Mouse (Mus musculus) hindbrain, embryonic 14.5 days (tissue): ENCODE results near the gene Nfatc3. TPM values are rescaled to one million over a fixed set of nuclear protein-coding genes. Genes with fewer than 3 reads are reported as not detected.

Source experiments
- ATAC-seq: fragments of 200-750 bp; cut with Nextera tagmentation; 2 replicates; pipeline ENCODE4 v1.8.0; 2017; ENCODE audit warnings: moderate number of reproducible peaks, mild to moderate bottlenecking, moderate TSS enrichment, moderate library complexity; ENCODE audit not compliant: low FRiP score
- DNase-seq: peaks from one replicate; pipeline ENCODE4 v3.0.0-alpha.2; 2015; ENCODE audit warnings: low spot score
- H3K27ac ChIP-seq: fragments of 300-500 bp; sonication (generic); 2 replicates; pipeline ENCODE4 v1.5.1; 2014; ENCODE audit warnings: mild to moderate bottlenecking, moderate library complexity
- H3K27me3 ChIP-seq: fragments of 300-500 bp; sonication (generic); 2 replicates; pipeline ENCODE4 v1.6.1; 2014; ENCODE audit warnings: mild to moderate bottlenecking, low read length, mixed read lengths; ENCODE audit not compliant: control insufficient read depth, insufficient read depth
- H3K36me3 ChIP-seq: fragments of 300-500 bp; sonication (generic); replicated peaks from 2 replicates; pipeline ENCODE4 v1.6.1; 2014; ENCODE audit not compliant: control insufficient read depth, insufficient read depth
- H3K4me1 ChIP-seq: fragments of 300-500 bp; sonication (generic); replicated peaks from 2 replicates; pipeline ENCODE4 v1.6.1; 2014; ENCODE audit warnings: antibody characterized with exemption, low read length, mixed read lengths; ENCODE audit not compliant: control insufficient read depth, insufficient read depth
- H3K4me2 ChIP-seq: fragments of 300-500 bp; sonication (generic); replicated peaks from 2 replicates; pipeline ENCODE4 v1.6.1; 2014; ENCODE audit warnings: mild to moderate bottlenecking, moderate library complexity
- H3K4me3 ChIP-seq: fragments of 300-500 bp; sonication (generic); replicated peaks from 2 replicates; pipeline ENCODE4 v1.5.1; 2014; ENCODE audit warnings: mild to moderate bottlenecking, low read length
- H3K9ac ChIP-seq: fragments of 300-500 bp; sonication (generic); 2 replicates; pipeline ENCODE4 v1.6.1; 2014
- H3K9me3 ChIP-seq: fragments of 300-500 bp; sonication (generic); 2 replicates; pipeline ENCODE4 v1.6.1; 2016; ENCODE audit warnings: low read length; ENCODE audit not compliant: control insufficient read depth
- WGBS: fragments of 180-500 bp; shearing (Covaris S2); extraction: QIAGEN DNeasy Blood & Tissue Kit; methylation state at CpG from one replicate; pipeline ENCODE4 v1.1.7; 2014; 5-methylcytosine and 5-hydroxymethylcytosine counted together
- polyA plus RNA-seq: library from polyadenylated mRNA; unstranded; fragments of >200 nt; fragmentation: Nextera tagmentation; extraction: Ambion mirVana; gene quantifications from 2 replicates; pipeline ENCODE4 v1.2.1, GENCODE M21; 2014

The Nfatc3 gene
- polyA plus RNA-seq, 1 experiment from 2014 or later = 2.6 TPM

- WGBS = 84% methylated on average over 4 of the region's 4 CpGs
- Histone ChIP-seq H3K4me2 (no peak overlapping the region), H3K36me3 (peaks cover 32% of the 10 kb centered on the region; the same call in 1 of the 2 replicates), H3K4me3 (no peak overlapping the region), H3K27ac (no peak overlapping the region), H3K27me3 (no peaks in the 10 kb centered on the region), H3K9ac (no peak overlapping the region), H3K9me3 (no peaks in the 10 kb centered on the region), H3K4me1 (no peaks in the 10 kb centered on the region)
- DNase-seq = no peak
- ATAC-seq = no peak
Observed at GRCm38 (mm10) chr8:106039605-106040004, 19.0 kb upstream of the Nfatc3 start.

GRCm38 (mm10) chr8:106040218-106040617 is 18.4 kb upstream of the Nfatc3 start:
- H3K4me1 ChIP-seq = no peaks in the 10 kb centered on the region
- H3K27me3 ChIP-seq = no peaks in the 10 kb centered on the region
- no peaks in the 10 kb centered on the region for H3K9me3 ChIP-seq
- no peak overlapping the region for H3K9ac ChIP-seq
- peaks cover 34% of the 10 kb centered on the region; the same call in 1 of the 2 replicates for H3K36me3 ChIP-seq
- no peak overlapping the region for H3K27ac ChIP-seq
- ATAC-seq = no peak
- no peak overlapping the region for H3K4me3 ChIP-seq
- 87% methylated on average over 4 of the region's 4 CpGs for WGBS
- DNase-seq = no peak
- H3K4me2 ChIP-seq = no peak overlapping the region

DNA sequence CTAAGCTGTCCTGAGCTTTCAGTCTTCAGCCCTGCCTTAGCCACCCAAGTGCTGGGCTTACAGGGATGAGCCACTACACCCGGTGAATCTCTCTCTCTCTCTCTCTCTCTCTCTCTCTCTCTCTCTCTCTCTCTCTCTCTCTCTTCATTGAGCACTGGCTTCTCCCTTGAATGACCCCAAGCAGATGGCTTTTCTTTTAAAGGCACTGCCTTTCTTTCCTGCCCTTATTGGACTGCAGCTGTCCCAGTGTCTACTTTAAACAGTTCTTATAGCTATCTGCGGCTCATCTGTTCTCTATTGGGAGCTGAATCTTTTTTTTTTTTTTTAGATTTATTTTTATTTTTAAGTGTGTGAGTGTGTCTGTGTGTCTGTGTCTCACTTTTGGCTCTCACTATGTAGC is 15.6 kb upstream of the Nfatc3 start:
- WGBS = 62% methylated on average over 2 of the region's 2 CpGs
- Histone ChIP-seq H3K4me2 (no peak overlapping the region), H3K4me1 (no peaks in the 10 kb centered on the region), H3K27ac (no peak overlapping the region), H3K9me3 (no peaks in the 10 kb centered on the region), H3K36me3 (peaks cover 28% of the 10 kb centered on the region; the same call in 1 of the 2 replicates), H3K27me3 (no peaks in the 10 kb centered on the region), H3K4me3 (no peak overlapping the region), H3K9ac (no peak overlapping the region)
- ATAC-seq (no peak), DNase-seq (no peak)

DNA sequence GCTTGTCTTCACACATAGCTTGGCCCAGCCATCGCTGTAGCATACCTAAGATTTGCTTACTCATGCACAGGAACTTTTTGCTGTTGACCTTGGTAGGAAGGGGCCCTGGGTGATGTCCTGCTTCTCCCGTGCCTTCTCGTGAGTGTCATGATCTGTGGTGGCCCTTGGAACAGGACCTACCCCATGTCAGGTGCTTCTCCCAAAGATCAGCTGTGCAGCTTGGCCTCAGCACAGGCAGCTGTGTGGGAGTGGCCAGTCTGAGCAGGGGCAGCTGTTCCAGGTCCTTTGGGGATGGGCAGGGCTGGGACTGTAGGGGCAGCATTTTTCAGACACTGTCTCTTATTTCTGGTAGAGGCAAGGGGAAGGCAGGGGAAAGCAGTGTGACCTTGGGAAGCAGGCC is 14.5 kb upstream of the Nfatc3 start:
- H3K27ac ChIP-seq = no peak overlapping the region
- WGBS = 82% methylated on average over 3 of the region's 3 CpGs
- H3K9ac ChIP-seq = no peak overlapping the region
- no peak for DNase-seq
- peaks cover 36% of the 10 kb centered on the region for H3K36me3 ChIP-seq
- no peak overlapping the region for H3K4me3 ChIP-seq
- no peak for ATAC-seq
- no peak overlapping the region for H3K4me2 ChIP-seq
- H3K27me3 ChIP-seq = no peaks in the 10 kb centered on the region
- H3K9me3 ChIP-seq = no peaks in the 10 kb centered on the region
- H3K4me1 ChIP-seq = no peaks in the 10 kb centered on the region

DNA sequence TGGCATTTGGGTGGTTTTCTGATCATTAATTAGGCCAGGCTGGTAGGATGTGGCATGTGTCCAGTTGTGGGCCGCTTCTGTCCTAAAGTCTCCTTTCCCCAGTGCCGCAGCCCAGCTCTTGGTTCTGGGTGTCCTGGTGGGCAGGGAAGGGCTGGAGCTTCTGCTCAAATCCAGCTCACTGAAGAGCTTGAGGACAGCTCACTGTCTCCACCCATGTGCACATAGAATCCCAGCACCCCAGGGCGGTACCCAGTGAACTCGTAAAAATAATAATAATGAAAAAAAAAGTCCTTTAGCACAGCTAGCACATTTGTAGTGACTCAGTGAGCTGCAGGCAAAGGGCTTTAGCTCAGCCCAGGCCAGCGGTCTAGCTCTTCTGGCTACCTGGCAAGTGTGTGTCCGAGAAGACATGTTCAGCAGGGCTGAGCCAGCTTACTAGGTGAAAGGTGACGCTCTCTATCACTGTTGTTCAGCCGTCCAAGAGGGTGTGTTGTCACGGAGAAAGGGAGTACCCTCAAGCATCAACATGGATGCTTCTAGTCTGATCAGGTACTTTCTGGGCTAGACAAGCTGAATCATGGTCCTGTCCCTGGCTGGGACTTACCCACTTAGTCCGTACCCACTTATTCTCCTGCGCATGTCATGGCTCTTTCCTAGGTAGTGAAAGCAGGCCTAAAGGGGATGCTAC is 11.6 kb upstream of the Nfatc3 start:
- H3K9me3 ChIP-seq = no peaks in the 10 kb centered on the region
- H3K27ac ChIP-seq = no peak overlapping the region
- ATAC-seq (no peak), DNase-seq (no peak)
- 93% methylated on average over 11 of the region's 11 CpGs for WGBS
- no peak overlapping the region for H3K4me2 ChIP-seq
- H3K27me3 ChIP-seq = no peaks in the 10 kb centered on the region
- peaks cover 47% of the 10 kb centered on the region for H3K36me3 ChIP-seq
- H3K4me1 ChIP-seq = no peaks in the 10 kb centered on the region
- no peak overlapping the region for H3K9ac ChIP-seq
- H3K4me3 ChIP-seq = no peak overlapping the region

DNA sequence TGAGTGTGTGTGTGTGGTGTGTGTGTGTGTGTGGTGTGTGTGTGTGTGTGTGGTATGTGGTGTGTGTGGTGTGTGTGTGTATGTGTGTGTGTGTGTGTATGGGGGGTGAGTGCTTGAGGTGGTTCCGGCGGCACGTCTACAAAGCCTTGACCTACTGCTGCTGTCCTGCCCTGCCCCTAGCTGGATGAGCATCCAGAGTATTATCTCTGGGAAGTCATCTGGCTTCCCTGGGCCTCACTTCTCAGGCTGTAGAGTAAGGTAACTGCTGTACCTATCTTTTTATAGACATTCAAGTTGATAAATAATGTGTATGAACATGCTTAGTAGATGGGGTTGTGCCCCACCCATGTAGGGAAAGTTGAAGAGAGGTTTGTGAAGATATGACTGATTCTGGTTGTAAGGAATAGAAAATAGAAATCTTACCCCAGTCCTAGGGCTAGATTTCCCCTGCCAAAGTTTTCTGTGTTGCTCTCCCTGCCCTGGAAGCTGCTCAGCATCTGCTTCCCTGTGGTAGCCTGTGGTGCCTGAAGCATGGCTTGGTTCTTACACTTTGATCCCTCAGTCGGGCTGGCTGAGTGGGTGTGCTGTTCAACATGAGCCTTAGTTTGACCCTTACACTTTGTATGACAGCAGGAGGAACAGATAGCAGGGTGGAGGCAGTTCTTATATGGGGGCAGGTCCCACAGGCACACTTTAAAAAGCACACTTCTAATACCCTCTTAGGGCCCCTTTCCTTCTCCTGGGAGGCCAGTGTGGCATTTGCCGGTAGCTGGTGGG is 10.6 kb upstream of the Nfatc3 start:
- Histone ChIP-seq H3K27me3 (no peaks in the 10 kb centered on the region), H3K4me3 (no peak overlapping the region), H3K4me1 (no peaks in the 10 kb centered on the region), H3K4me2 (no peak overlapping the region), H3K9me3 (no peaks in the 10 kb centered on the region), H3K36me3 (peaks cover 53% of the 10 kb centered on the region), H3K27ac (no peak overlapping the region), H3K9ac (no peak overlapping the region)
- DNase-seq (no peak), ATAC-seq (no peak)
- 84% methylated on average over 5 of the region's 5 CpGs for whole genome bisulfite sequencing

DNA sequence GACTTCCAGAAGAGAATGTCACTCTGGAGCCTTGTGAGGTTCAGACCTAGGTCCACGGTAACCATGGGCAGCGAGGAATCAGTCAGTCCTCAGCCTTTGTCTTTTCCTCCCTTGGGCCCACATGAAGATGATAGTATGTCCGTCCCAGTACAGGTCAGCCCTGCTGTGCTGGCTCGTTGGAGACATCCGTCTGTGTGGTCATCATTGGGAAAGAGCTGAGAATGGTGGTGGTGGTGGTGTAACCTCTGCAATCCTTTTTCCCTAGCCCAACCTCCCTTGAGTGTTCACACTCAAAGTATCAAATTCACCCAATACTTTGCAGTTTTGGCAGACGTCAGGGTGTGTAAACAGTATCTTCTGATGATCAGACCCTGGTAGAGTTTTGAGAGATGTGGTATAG is 8.8 kb upstream of the Nfatc3 start:
- WGBS = 89% methylated on average over 6 of the region's 6 CpGs
- no peak overlapping the region for H3K9ac ChIP-seq

DNA sequence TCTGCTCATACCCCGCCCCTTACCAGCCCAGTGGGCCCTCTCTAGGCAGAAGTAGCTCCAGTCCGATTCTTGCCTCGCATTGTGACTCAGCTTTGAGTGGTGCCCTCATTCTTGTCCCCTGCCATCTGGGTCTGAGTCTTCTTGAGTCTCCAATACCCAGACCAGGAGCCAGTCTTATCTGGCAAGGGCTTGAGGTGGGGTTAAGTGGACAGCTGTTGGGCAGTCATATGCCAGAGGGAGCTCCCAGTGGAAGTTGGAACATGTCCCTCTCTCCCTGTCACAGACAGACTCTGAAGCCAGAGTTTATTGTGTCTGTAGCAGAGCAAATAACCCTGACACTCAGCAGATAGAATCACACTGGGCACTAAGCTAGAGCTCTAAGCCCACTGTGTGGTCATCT is 7.6 kb upstream of the Nfatc3 start:
- DNase-seq = no peak
- Histone ChIP-seq H3K4me3 (no peak overlapping the region), H3K27ac (no peak overlapping the region), H3K27me3 (no peaks in the 10 kb centered on the region), H3K9me3 (no peaks in the 10 kb centered on the region), H3K4me1 (no peaks in the 10 kb centered on the region), H3K9ac (no peak overlapping the region), H3K4me2 (no peak overlapping the region), H3K36me3 (peaks cover 54% of the 10 kb centered on the region)
- no peak for ATAC-seq
- WGBS = 90% methylated on average over 3 of the region's 3 CpGs

More for the DNA sequence above, 8.8 kb upstream of the Nfatc3 start:
- no peak for ATAC-seq
- H3K4me3 ChIP-seq = no peak overlapping the region
- peaks cover 64% of the 10 kb centered on the region for H3K36me3 ChIP-seq
- H3K4me2 ChIP-seq = no peak overlapping the region
- DNase-seq = no peak
- H3K4me1 ChIP-seq = no peaks in the 10 kb centered on the region
- no peaks in the 10 kb centered on the region for H3K27me3 ChIP-seq
- no peaks in the 10 kb centered on the region for H3K9me3 ChIP-seq
- H3K27ac ChIP-seq = no peak overlapping the region

DNA sequence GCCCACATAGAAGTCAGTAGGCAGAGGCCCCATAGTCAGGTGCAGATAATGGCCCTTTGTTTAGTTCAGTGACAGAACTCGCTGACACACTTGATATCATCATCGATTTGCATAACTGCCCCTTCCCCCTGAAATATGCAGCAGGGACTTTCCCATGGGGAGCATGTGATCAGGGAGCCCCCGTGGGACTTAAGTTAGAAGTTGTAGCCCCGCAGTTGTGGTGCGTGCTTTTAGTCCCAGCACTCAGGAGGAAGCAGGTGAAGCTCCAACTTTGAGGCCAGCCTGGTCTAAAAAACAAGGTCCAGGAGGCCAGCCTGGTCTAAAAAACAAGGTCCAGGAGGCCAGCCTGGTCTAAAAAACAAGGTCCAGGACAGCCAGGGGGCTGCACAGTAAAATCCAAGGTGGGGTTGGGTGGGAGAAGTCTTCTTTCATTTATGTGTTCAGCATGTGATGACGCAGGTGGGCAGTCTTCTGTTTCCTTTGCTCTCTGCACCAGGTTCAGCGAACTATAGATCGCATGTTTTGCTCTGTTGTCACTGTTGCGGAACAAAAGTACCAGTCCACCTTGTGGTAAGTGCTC is 6.0 kb upstream of the Nfatc3 start:
- H3K9ac ChIP-seq = no peak overlapping the region
- no peaks in the 10 kb centered on the region for H3K4me1 ChIP-seq
- no peak overlapping the region for H3K4me2 ChIP-seq
- ATAC-seq (no peak), DNase-seq (no peak)
- H3K9me3 ChIP-seq = no peaks in the 10 kb centered on the region
- no peaks in the 10 kb centered on the region for H3K27me3 ChIP-seq
- H3K27ac ChIP-seq = no peak overlapping the region
- no peak overlapping the region for H3K4me3 ChIP-seq
- WGBS = 90% methylated on average over 9 of the region's 9 CpGs
- H3K36me3 ChIP-seq = peaks cover 49% of the 10 kb centered on the region
